Mouse (Mus musculus) embryonic fibroblast, embryonic 13.5 days (primary cell): ENCODE measurements at regions not wholly inside any gene's neighbourhood (a gene's known extent, or its start where the extent isn't known, plus 50 kb on each side); places are given as distances from the start of the nearest gene placed in this dataset.

ENCODE experiments used
- CTCF ChIP-seq: IDR thresholded peaks from 2 replicates; pipeline ENCODE4 v1.5.1; 2011; ENCODE audit warnings: mild to moderate bottlenecking, control low read depth, low read length, moderate library complexity, borderline replicate concordance; ENCODE audit not compliant: insufficient read depth
- POLR2A ChIP-seq: IDR thresholded peaks from 2 replicates; pipeline ENCODE4 v1.6.1; 2011; ENCODE audit warnings: low read depth, mild to moderate bottlenecking, control low read depth, low read length, moderate library complexity

DNA sequence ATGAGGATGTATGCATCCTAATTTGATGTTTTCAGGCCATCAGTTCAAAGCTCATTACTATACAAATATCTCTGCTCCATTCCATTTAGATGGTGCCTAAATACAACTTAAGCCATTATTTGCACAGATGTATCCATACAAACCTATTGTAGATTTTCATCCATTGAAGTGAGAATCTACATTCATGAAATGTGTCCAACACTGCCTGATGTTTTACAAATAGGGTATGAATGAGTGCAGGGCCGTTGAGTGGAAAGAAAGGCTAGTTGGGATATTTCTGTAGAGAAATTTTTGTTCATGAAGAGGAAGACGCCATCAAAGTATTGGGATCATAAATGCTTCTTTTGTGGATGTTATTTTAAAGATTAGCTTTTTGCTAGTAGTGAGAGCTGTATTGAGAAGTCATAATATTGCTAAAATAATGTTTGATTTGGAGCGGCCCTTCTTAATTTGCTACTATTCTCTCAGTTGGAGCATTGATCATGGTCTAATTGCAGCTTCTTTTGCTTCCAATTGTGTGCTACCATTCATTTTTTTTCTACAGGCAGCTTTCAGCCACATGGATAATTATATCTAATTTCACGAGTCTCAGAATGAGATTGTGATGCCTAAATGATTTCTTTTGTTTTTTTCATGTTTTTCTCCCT, 822.9 kb upstream of the Gje1 start:
- no peak for TF ChIP-seq POLR2A
- TF ChIP-seq CTCF, result no peak
